Mouse (Mus musculus): ENCODE results near the gene Cep85l.

Gene Cep85l

GRCm38 (mm10) chr10:53388227-53388920 is 8.6 kb upstream of the Cep85l start:
- no peak for DNase-seq

GRCm38 (mm10) chr10:53385438-53385837 is 5.7 kb upstream of the Cep85l start:
- no peak for DNase-seq

GRCm38 (mm10) chr10:53384896-53385295 is 5.1 kb upstream of the Cep85l start:
- no peak for DNase-seq

GRCm38 (mm10) chr10:53382696-53383365 is 3.1 kb upstream of the Cep85l start:
- DNase-seq, result no peak

GRCm38 (mm10) chr10:53378981-53379708 is 602 bp downstream of the Cep85l start:
- peak; percentile 65 for DNase-seq

- no peak for DNase-seq
These were observed 1.5 kb downstream of the Cep85l start for GRCm38 (mm10) chr10:53378296-53378695.

GRCm38 (mm10) chr10:53377096-53377495 is 2.7 kb downstream of the Cep85l start:
- no peak for DNase-seq

- no peak for DNase-seq
These were observed 5.7 kb downstream of the Cep85l start for GRCm38 (mm10) chr10:53373885-53374578.

- no peak for DNase-seq
These were observed 12.5 kb downstream of the Cep85l start for GRCm38 (mm10) chr10:53367265-53367664.

- DNase-seq, result no peak
These were observed 15.4 kb downstream of the Cep85l start for GRCm38 (mm10) chr10:53364311-53364710.

GRCm38 (mm10) chr10:53359016-53359415 is 20.7 kb downstream of the Cep85l start:
- DNase-seq, result no peak

GRCm38 (mm10) chr10:53353665-53354064 is 26.1 kb downstream of the Cep85l start:
- no peak for DNase-seq

GRCm38 (mm10) chr10:53349254-53349653 is 30.5 kb downstream of the Cep85l start:
- DNase-seq, result no peak

GRCm38 (mm10) chr10:53347787-53348755 is 31.7 kb downstream of the Cep85l start:
- peak; percentile 43 for DNase-seq

- no peak for DNase-seq
These were observed 32.8 kb downstream of the Cep85l start for GRCm38 (mm10) chr10:53346916-53347315.

- peak; percentile 61 for DNase-seq
These were observed 33.2 kb downstream of the Cep85l start for GRCm38 (mm10) chr10:53346506-53346905.

GRCm38 (mm10) chr10:53345508-53345907 is 34.2 kb downstream of the Cep85l start:
- no peak for DNase-seq

GRCm38 (mm10) chr10:53343865-53344264 is 35.9 kb downstream of the Cep85l start:
- DNase-seq, result no peak

GRCm38 (mm10) chr10:53343384-53343783 is 36.4 kb downstream of the Cep85l start:
- no peak for DNase-seq

GRCm38 (mm10) chr10:53342166-53342728 is 37.5 kb downstream of the Cep85l start:
- DNase-seq, result no peak

GRCm38 (mm10) chr10:53341288-53341965 is 38.3 kb downstream of the Cep85l start:
- no peak for DNase-seq
